Mouse (Mus musculus) kidney, adult 2 months (tissue): Measurements from ENCODE around the gene Rnf5. TPM values are rescaled to one million over a fixed set of nuclear protein-coding genes. Genes with fewer than 3 reads are reported as not detected.

ENCODE experiments used
- DNase-seq: peaks from one replicate; pipeline ENCODE4 v3.0.0; 2021
- H3K27ac ChIP-seq: fragments of 200-500 bp; 2 replicates; pipeline ENCODE4 v1.5.1; 2012; ENCODE audit warnings: low read depth, low read length, control low read depth, inconsistent platforms; ENCODE audit not compliant: insufficient read depth
- H3K27me3 ChIP-seq: fragments of 200-500 bp; replicated peaks from 2 replicates; pipeline ENCODE4 v1.6.1; 2012; ENCODE audit warnings: mild to moderate bottlenecking, moderate library complexity, low read length, inconsistent platforms; ENCODE audit not compliant: control insufficient read depth, insufficient read depth
- H3K36me3 ChIP-seq: fragments of 200-500 bp; 2 replicates; pipeline ENCODE4 v1.6.1; 2012; ENCODE audit warnings: mild to moderate bottlenecking, moderate library complexity, low read length, inconsistent platforms; ENCODE audit not compliant: control insufficient read depth, insufficient read depth
- H3K4me1 ChIP-seq: fragments of 200-500 bp; 2 replicates; pipeline ENCODE4 v1.6.1; 2011; ENCODE audit warnings: low read length; ENCODE audit not compliant: control insufficient read depth, insufficient read depth
- H3K4me3 ChIP-seq: fragments of 200-500 bp; 2 replicates; pipeline ENCODE4 v1.5.1; 2011; ENCODE audit warnings: mild to moderate bottlenecking, low read depth, low read length, control low read depth; ENCODE audit not compliant: insufficient read depth
- CTCF ChIP-seq: fragments of 200-500 bp; conservative IDR thresholded peaks from 2 replicates; pipeline ENCODE4 v1.5.1; 2011; ENCODE audit warnings: low read depth, mild to moderate bottlenecking, control low read depth, low read length, moderate library complexity, mixed read lengths; ENCODE audit not compliant: insufficient read depth, insufficient read length
- POLR2A ChIP-seq: fragments of 200-500 bp; IDR thresholded peaks from one replicate; pipeline ENCODE4 v1.6.1; 2011; ENCODE audit warnings: low read depth, low read length, control low read depth
- WGBS: fragments of 180-500 bp; shearing (Covaris S2); methylation state at CpG from one replicate; pipeline ENCODE4 v1.1.7; 2018; 5-methylcytosine and 5-hydroxymethylcytosine counted together
- polyA plus RNA-seq: library from polyadenylated mRNA; depleted of rRNA; stranded (reverse); fragments of >200 nt; gene quantifications from 2 replicates; pipeline ENCODE4 v1.2.3, GENCODE M21; 2012

Gene Rnf5
- polyA plus RNA-seq, 1 experiment, result 256 TPM

DNA sequence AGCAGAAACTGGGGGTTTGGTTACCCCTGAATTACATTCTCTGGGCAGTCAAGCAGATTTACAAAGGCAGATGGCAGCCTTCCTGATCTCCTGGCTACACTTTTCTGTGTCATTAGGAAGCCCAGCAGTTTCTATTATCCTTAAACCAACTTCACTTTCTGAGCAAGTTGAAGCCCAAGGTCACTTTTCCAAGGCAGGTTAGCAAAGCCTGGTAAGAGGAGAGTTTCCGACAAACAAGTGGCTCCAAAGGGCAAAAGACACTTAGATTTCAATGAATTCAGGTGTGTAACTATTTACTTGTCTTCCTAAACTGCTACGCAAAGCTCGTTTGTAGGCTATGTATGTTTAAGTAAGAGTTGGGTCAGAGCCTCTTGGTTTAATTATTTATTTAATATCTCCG, 39.9 kb upstream of the Rnf5 start:
- Histone ChIP-seq H3K27me3 (no peaks in the 10 kb centered on the region), H3K27ac (0 out of 2 replicates have a peak overlapping the region, but pooled peaks have one; percentile 8), H3K4me3 (no peak overlapping the region), H3K36me3 (no peaks in the 10 kb centered on the region), H3K4me1 (peaks cover 3% of the 10 kb centered on the region; the same call in 1 of the 2 replicates)
- TF ChIP-seq CTCF (no peak), POLR2A (no peak)
- 63% methylated on average over 4 of the region's 4 CpGs for WGBS
- peak; percentile 58 for DNase-seq

DNA sequence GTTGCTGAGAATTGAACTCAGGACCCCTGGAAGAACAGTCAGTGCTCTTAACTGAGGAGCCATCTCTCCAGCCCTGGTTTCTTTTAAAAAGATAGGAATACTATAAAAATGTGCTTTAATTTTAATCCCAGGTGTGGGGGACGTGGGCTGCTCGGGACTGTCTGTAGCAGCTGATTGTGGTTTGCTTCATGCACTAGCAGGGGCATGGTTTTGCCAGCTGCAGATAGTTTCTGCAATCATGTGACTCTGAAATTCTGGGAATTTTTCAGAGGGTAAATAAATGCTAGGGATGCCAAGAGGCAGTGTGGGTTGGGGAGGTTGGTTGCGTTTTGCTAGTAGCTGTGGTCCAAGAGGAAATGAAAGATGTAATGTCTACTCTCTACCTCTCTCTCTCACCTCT, 38.5 kb upstream of the Rnf5 start:
- Histone ChIP-seq H3K27me3 (no peaks in the 10 kb centered on the region), H3K4me3 (no peak overlapping the region), H3K4me1 (peaks cover 3% of the 10 kb centered on the region; the same call in 1 of the 2 replicates), H3K36me3 (no peaks in the 10 kb centered on the region), H3K27ac (no peak overlapping the region)
- TF ChIP-seq CTCF (no peak), POLR2A (no peak)
- 81% methylated on average over 3 of the region's 3 CpGs for WGBS
- DNase-seq, result no peak

DNA sequence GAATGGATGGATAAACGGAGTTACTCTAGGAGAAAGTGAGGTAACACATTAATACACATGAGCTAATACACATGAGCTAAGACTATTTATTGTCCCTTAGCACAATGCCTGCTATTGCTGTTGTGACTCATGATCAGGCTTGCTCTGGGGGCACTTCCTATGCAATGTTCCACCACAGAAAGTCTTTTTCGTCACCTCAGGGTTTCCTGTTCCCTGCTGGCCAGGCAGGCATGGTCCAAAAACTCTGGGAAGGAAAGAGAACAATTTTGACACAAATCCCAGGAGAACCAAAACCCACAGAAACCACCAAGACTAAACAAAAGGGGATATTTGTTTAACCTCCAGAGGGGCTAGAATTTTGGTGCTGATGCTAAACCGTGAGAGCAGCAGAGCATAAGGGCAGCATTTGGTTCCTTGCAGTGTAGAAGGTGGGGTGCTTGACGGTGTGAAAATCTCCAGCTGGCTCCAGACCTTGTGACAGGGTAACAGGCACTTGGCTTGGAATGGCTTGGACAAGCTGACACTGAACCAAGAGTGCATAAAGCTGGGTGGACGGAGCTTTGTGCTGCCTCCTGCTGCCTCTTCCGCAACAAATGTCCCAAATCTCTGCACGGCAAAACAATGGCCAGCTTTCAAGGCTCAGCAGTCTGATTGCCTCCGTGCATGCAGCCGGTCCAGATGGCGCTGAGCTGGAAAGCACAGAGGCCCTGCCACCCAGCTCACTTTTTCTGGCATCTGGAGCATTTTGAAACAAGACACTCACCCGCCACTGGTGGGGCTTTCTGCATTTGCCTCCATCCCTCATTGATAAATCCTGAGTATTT, 37.5 kb upstream of the Rnf5 start:
- WGBS, result 31% methylated on average over 11 of the region's 11 CpGs
- Histone ChIP-seq H3K4me3 (no peak overlapping the region), H3K27ac (peak overlapping the region; percentile 67; the same call in 1 of the 2 replicates), H3K36me3 (no peaks in the 10 kb centered on the region), H3K4me1 (no peaks in the 10 kb centered on the region; the same call in 1 of the 2 replicates), H3K27me3 (no peaks in the 10 kb centered on the region)
- TF ChIP-seq POLR2A (no peak), CTCF (peak; percentile 30)
- DNase-seq, result peak; percentile 63

DNA sequence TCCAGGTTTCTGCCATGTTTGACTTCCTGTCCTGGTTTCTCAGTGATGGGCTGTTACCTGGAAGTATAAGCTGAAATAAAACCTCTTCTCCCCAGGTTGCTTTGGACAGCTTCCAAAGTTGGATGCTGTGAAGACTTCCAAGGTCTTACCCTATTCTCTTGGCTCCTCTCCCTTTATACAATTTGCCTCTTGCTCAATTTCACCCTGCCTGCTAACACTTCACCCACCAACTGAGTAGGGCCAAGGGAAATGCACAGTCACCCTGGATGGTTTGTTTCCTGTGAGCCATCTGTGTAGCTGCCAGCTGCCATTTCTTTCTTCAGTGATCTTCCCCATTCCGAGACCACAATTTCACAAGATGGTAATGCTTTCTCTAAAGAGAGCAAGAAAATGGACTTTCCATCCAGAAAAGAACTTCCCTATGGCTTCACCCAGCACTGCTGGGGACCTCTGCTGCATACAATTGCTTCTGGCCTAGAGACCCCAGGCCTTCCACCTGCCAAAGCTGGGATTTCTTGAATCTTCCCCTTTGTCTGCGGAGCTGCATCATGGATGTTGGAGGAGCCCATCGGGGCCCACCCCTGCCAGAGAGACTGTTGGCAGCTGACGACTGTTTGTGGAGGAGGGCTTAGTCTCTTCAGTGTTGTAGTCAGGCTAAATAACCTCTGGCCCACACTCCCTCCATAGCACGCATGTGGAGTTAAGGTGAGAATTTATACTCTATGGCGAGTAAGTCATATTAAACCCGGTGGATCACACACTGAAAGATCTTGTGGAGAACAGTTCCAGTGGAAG, 36.2 kb upstream of the Rnf5 start:
- TF ChIP-seq POLR2A (no peak), CTCF (no peak)
- 87% methylated on average over 7 of the region's 7 CpGs for WGBS
- Histone ChIP-seq H3K27me3 (no peaks in the 10 kb centered on the region), H3K36me3 (no peaks in the 10 kb centered on the region), H3K4me3 (no peak overlapping the region), H3K27ac (no peak overlapping the region), H3K4me1 (no peaks in the 10 kb centered on the region)
- DNase-seq, result no peak

DNA sequence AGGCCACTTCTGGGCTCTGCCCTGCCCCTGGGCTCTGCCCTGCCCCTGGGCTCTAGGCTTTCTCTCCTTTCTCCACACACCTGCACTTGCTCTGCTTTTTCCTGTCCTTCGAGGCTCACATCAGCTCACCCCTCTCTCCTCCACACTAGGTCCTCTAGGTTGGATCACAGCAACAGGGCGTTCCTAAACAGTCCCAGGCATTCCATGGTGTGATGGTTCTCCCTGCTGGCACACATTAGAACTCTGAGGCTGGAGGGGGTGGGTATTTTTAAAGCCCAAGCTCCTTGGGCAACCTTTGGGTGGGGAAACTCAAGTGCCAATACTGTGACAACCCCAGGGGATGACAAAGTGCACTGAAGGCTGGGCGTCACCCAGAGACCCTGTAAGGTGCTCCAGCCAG, 34.0 kb upstream of the Rnf5 start:
- no peak for DNase-seq
- TF ChIP-seq CTCF, result no peak
- TF ChIP-seq POLR2A, result no peak
- Histone ChIP-seq H3K36me3 (no peaks in the 10 kb centered on the region), H3K4me3 (no peak overlapping the region), H3K4me1 (no peaks in the 10 kb centered on the region), H3K27ac (no peak overlapping the region), H3K27me3 (no peaks in the 10 kb centered on the region)
- 57% methylated on average over 3 of the region's 3 CpGs for WGBS

DNA sequence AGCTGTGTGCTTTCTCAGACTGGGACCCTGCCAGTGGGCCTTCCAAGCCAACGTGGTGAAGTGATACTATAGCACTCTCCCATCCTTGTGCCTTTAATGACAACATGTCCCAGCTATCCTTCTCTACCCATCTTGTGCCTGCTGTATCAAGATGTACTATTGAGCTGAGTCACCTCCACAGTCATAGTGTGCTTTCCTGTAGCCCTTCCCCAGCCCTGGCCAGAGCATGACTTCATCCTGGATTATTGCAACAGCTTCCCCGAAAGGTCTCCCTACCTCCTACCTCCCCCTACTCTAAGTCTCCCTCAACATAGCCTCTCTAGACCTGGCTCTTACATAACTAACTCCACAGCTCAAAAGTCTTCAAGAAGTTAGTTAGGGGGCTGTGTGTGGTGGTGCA, 32.2 kb upstream of the Rnf5 start:
- TF ChIP-seq POLR2A, result no peak
- TF ChIP-seq CTCF, result no peak
- Histone ChIP-seq H3K36me3 (no peaks in the 10 kb centered on the region), H3K27me3 (no peaks in the 10 kb centered on the region), H3K27ac (no peak overlapping the region), H3K4me1 (peaks cover 6% of the 10 kb centered on the region; the same call in 1 of the 2 replicates), H3K4me3 (no peak overlapping the region)
- DNase-seq, result no peak
- WGBS, result 71% methylated on average over 2 of the region's 2 CpGs

DNA sequence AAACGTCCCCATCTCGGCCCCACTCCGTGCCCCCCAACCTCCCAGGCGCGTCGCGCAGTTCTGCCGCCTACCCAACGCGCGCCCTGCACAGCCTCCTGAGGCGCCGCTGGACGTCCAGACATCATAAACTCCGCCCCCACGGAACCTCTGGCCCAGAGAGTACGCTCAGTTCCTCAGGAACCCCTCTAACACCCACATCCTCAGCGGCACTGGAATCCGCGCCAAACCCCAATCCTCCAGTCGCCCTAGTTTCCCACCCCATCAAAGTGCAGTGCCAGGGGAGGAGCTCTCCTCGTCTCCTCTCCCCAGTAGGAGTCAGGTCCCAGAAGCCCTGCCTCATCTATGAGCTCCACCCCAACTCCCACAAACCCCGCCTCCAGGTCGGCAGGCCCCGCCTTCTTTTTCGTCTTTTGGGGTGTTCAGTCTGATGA, 28.8 kb upstream of the Rnf5 start:
- H3K27me3 ChIP-seq, result no peaks in the 10 kb centered on the region
- 3% methylated on average over 26 of the region's 26 CpGs for WGBS
- DNase-seq, result peak; percentile 92
- no peaks in the 10 kb centered on the region for H3K36me3 ChIP-seq
- H3K4me1 ChIP-seq, result peaks cover 9% of the 10 kb centered on the region; the same call in 1 of the 2 replicates
- H3K4me3 ChIP-seq, result peak overlapping the region; percentile 52
- H3K27ac ChIP-seq, result peak overlapping the region; percentile 49
- no peak for TF ChIP-seq POLR2A
- TF ChIP-seq CTCF, result no peak
